In the genomic region with DNA sequence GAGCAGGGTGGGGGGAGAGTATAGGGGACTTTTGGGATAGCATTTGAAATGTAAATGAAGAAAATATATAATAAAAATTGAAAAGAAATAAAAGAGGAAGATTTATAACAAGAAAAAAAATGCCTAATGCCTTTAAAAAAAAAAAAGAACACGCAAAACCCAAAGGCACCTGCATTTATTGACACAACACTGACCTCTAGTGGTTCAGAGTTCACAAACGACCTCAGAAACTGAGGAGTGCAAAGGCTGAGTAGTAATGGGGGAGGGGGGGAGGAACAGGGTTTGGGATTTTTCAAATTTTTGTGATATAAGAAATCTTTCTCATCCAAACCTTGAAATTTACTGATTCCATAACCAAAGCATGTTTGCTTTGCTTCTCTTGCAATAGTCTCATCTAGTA, we compare ENCODE assay signal across 10 mouse cellular contexts.
DNase-seq lines count a peak whose midpoint lies in the region; ATAC-seq and TF ChIP-seq lines count a peak whose summit lies in the region.
"Had no signal": no experiment of that assay in that cellular context is flagged by ENCODE, and none has a peak within 500 bp of the region (broad histone marks: within the 10 kb centered on the region; RNA-seq: fewer than 3 reads in every experiment).

No protein-coding gene starts in this region.

- no peak overlapping the region for H3K27ac ChIP-seq in kidney, embryonic 15.5 days
- no peak overlapping the region for H3K27ac ChIP-seq in forebrain, embryonic 10.5 days
- H3K27ac ChIP-seq: embryonic facial prominence, embryonic 12.5 days; limb, embryonic 15.5 days had no signal

- no peaks in the 10 kb centered on the region for H3K9me3 ChIP-seq in kidney, embryonic 15.5 days (replicated peaks)
- H3K9me3 ChIP-seq in E14TG2a.4 (ENCODE audit: low read length), result no peaks in the 10 kb centered on the region
- H3K9me3 ChIP-seq in forebrain, embryonic 10.5 days, result no peaks in the 10 kb centered on the region
- H3K9me3 ChIP-seq: embryonic facial prominence, embryonic 12.5 days; limb, embryonic 15.5 days had no signal

- 7% methylated on average over 2 of the region's 2 CpGs for WGBS in kidney, embryonic 15.5 days
- WGBS in forebrain, embryonic 10.5 days, result 5% methylated on average over 2 of the region's 2 CpGs

- no peak for ATAC-seq in kidney, embryonic 15.5 days (replicated peaks; ENCODE audit: low FRiP score)

- H3K9ac ChIP-seq in kidney, embryonic 15.5 days, result no peak overlapping the region
- H3K9ac ChIP-seq: embryonic facial prominence, embryonic 12.5 days; limb, embryonic 15.5 days had no signal

- DNase-seq in kidney, adult 8-10 months, result peak; percentile 19 to 24
- DNase-seq in 416B (ENCODE audit: low read depth), result peak; percentile 84
- peak; percentile 71 for DNase-seq in embryo, embryonic 10 days (ENCODE audit: low spot score)
- DNase-seq in naive thymus-derived CD4-positive, alpha-beta T cell, adult 2 months (ENCODE audit: low read depth), result peak; percentile 52
- DNase-seq in spleen, postnatal 4 days (ENCODE audit: low spot score in 2 of 2), result no peak
- DNase-seq in forebrain, embryonic 10.5 days (ENCODE audit: extremely low spot score, low spot score), result no peak

- no peaks in the 10 kb centered on the region for H3K36me3 ChIP-seq in kidney, embryonic 15.5 days
- no peaks in the 10 kb centered on the region for H3K36me3 ChIP-seq in E14TG2a.4 (ENCODE audit: insufficient read depth, low read length)
- no peaks in the 10 kb centered on the region for H3K36me3 ChIP-seq in forebrain, embryonic 10.5 days (replicated peaks)
- H3K36me3 ChIP-seq: embryonic facial prominence, embryonic 12.5 days; limb, embryonic 15.5 days had no signal

- no peak overlapping the region for H3K4me2 ChIP-seq in kidney, embryonic 15.5 days
- H3K4me2 ChIP-seq: embryonic facial prominence, embryonic 12.5 days; limb, embryonic 15.5 days had no signal

- no peak overlapping the region for H3K4me3 ChIP-seq in kidney, embryonic 15.5 days (replicated peaks)
- no peak overlapping the region for H3K4me3 ChIP-seq in E14TG2a.4 (replicated peaks; ENCODE audit: low read length)
- H3K4me3 ChIP-seq in forebrain, embryonic 10.5 days, result no peak overlapping the region
- H3K4me3 ChIP-seq: embryonic facial prominence, embryonic 12.5 days; limb, embryonic 15.5 days had no signal

- no peaks in the 10 kb centered on the region for H3K27me3 ChIP-seq in kidney, embryonic 15.5 days
- H3K27me3 ChIP-seq in E14TG2a.4 (ENCODE audit: insufficient read depth, low read length), result no peaks in the 10 kb centered on the region
- no peaks in the 10 kb centered on the region for H3K27me3 ChIP-seq in forebrain, embryonic 10.5 days (ENCODE audit: poor library complexity, severe bottlenecking)
- H3K27me3 ChIP-seq: embryonic facial prominence, embryonic 12.5 days; limb, embryonic 15.5 days had no signal

- peak; percentile 61 for TF ChIP-seq CTCF in E14TG2a.4 (conservative IDR thresholded peaks at IDR 0.05; ENCODE audit: low read length)

- no peaks in the 10 kb centered on the region for H3K4me1 ChIP-seq in kidney, embryonic 15.5 days
- no peaks in the 10 kb centered on the region for H3K4me1 ChIP-seq in E14TG2a.4 (replicated peaks; ENCODE audit: low read depth, low read length)
- H3K4me1 ChIP-seq in forebrain, embryonic 10.5 days, result no peaks in the 10 kb centered on the region
- H3K4me1 ChIP-seq: embryonic facial prominence, embryonic 12.5 days; limb, embryonic 15.5 days had no signal

Comparison
In these comparisons a context has a peak if more than half of its experiments do, and no peak if none do; other contexts are left out.
1. DNase-seq: peak in kidney, adult 8-10 months (2 of 2), 416B (single experiment), embryo, embryonic 10 days (single experiment) and naive thymus-derived CD4-positive, alpha-beta T cell, adult 2 months (single experiment); none in spleen, postnatal 4 days (0 of 2) and forebrain, embryonic 10.5 days (single experiment).